Mouse (Mus musculus): Measurements from ENCODE around the gene Gsto1.
A peak's percentile ranks its signal among the peaks of the same experiment; 100 is the strongest.

The Gsto1 gene

GRCm38 (mm10) chr19:47890489-47891130, 35.8 kb downstream of the Gsto1 start:
- peak; percentile 75 for DNase-seq

- DNase-seq: peak; percentile 59
Observed at GRCm38 (mm10) chr19:47891562-47892312, 37.0 kb downstream of the Gsto1 start.

- DNase-seq: no peak
Observed at GRCm38 (mm10) chr19:47893092-47893491, 38.3 kb downstream of the Gsto1 start.

GRCm38 (mm10) chr19:47898472-47899079, 43.8 kb downstream of the Gsto1 start:
- DNase-seq: no peak

GRCm38 (mm10) chr19:47900012-47900411, 45.2 kb downstream of the Gsto1 start:
- no peak for DNase-seq

GRCm38 (mm10) chr19:47900558-47900957, 45.8 kb downstream of the Gsto1 start:
- DNase-seq: no peak

- DNase-seq: peak; percentile 70
Observed at GRCm38 (mm10) chr19:47902316-47903201, 47.8 kb downstream of the Gsto1 start.

GRCm38 (mm10) chr19:47903679-47904078, 48.9 kb downstream of the Gsto1 start:
- no peak for DNase-seq

- no peak for DNase-seq
Observed at GRCm38 (mm10) chr19:47905081-47905480, 50.3 kb downstream of the Gsto1 start.

GRCm38 (mm10) chr19:47905603-47906002, 50.8 kb downstream of the Gsto1 start:
- DNase-seq: no peak

- peak; percentile 69 for DNase-seq
Observed at GRCm38 (mm10) chr19:47907596-47907995, 52.8 kb downstream of the Gsto1 start.

GRCm38 (mm10) chr19:47908961-47909371, 54.2 kb downstream of the Gsto1 start:
- no peak for DNase-seq

- DNase-seq: no peak
Observed at GRCm38 (mm10) chr19:47909387-47910116, 54.8 kb downstream of the Gsto1 start.

GRCm38 (mm10) chr19:47910117-47910618, 55.4 kb downstream of the Gsto1 start:
- DNase-seq: no peak

- no peak for DNase-seq
Observed at GRCm38 (mm10) chr19:47910751-47911150, 56.0 kb downstream of the Gsto1 start.

GRCm38 (mm10) chr19:47913344-47913743, 58.6 kb downstream of the Gsto1 start:
- no peak for DNase-seq

GRCm38 (mm10) chr19:47914191-47914590, 59.4 kb downstream of the Gsto1 start:
- no peak for DNase-seq

All from kidney, adult 11 months (tissue).